Mouse (Mus musculus) spleen, adult 2 months (tissue): ENCODE measurements around the gene Golga2. TPM values are rescaled to one million over a fixed set of nuclear protein-coding genes. Genes with fewer than 3 reads are reported as not detected.

Experiments used
- DNase-seq, 2 experiments: peaks; one replicate each; pipeline versions ENCODE4 v3.0.0 to v3.0.0-alpha.2; 2012 to 2021; ENCODE audit warnings: low spot score in 2 of 2, low read depth in 1 of 2
- H3K27ac ChIP-seq: fragments of 200-500 bp; 2 replicates; pipeline ENCODE4 v1.5.1; 2012; ENCODE audit warnings: low read length, inconsistent platforms; ENCODE audit not compliant: insufficient read depth
- H3K27me3 ChIP-seq: fragments of 200-500 bp; 2 replicates; pipeline ENCODE4 v1.6.1; 2012; ENCODE audit warnings: mild to moderate bottlenecking, moderate library complexity, low read length, inconsistent platforms; ENCODE audit not compliant: control insufficient read depth, insufficient read depth
- H3K36me3 ChIP-seq: fragments of 200-500 bp; 2 replicates; pipeline ENCODE4 v1.6.1; 2012; ENCODE audit warnings: mild to moderate bottlenecking, low read length, inconsistent platforms; ENCODE audit not compliant: control insufficient read depth, insufficient read depth
- H3K4me1 ChIP-seq: fragments of 200-500 bp; 2 replicates; pipeline ENCODE4 v1.6.1; 2011; ENCODE audit warnings: inconsistent platforms; ENCODE audit not compliant: control insufficient read depth, insufficient read depth, insufficient read length
- H3K4me3 ChIP-seq: fragments of 200-500 bp; 2 replicates; pipeline ENCODE4 v1.5.1; 2011; ENCODE audit warnings: mild to moderate bottlenecking, inconsistent platforms; ENCODE audit not compliant: insufficient read depth, insufficient read length; ENCODE audit errors: extremely low read depth
- CTCF ChIP-seq: fragments of 200-500 bp; IDR thresholded peaks from 2 replicates; pipeline ENCODE4 v1.5.1; 2011; ENCODE audit warnings: mild to moderate bottlenecking, inconsistent platforms; ENCODE audit not compliant: insufficient read depth, insufficient read length, insufficient replicate concordance; ENCODE audit errors: extremely low read depth
- POLR2A ChIP-seq: fragments of 200-500 bp; IDR thresholded peaks from 2 replicates; pipeline ENCODE4 v1.6.1; 2011; ENCODE audit warnings: low read depth, low read length, inconsistent platforms
- WGBS: fragments of 180-500 bp; shearing (Covaris S2); methylation state at CpG from one replicate; pipeline ENCODE4 v1.1.7; 2018; 5-methylcytosine and 5-hydroxymethylcytosine counted together
- polyA plus RNA-seq: library from polyadenylated mRNA; depleted of rRNA; stranded (reverse); fragments of >200 nt; gene quantifications from 2 replicates; pipeline ENCODE4 v1.2.3, GENCODE M21; 2012

Gene Golga2
- polyA plus RNA-seq, 1 experiment, result 21.4 TPM

- peaks cover 1% of the 10 kb centered on the region; the same call in 1 of the 2 replicates for H3K27me3 ChIP-seq
- TF ChIP-seq CTCF, result no peak
- TF ChIP-seq POLR2A, result no peak
- H3K4me1 ChIP-seq, result no peaks in the 10 kb centered on the region
- DNase-seq, result no peak
- no peak overlapping the region for H3K27ac ChIP-seq
- H3K36me3 ChIP-seq, result no peaks in the 10 kb centered on the region
- no peak overlapping the region for H3K4me3 ChIP-seq
- WGBS, result 78% methylated on average over 9 of the region's 9 CpGs
Measured at GRCm38 (mm10) chr2:32321591-32322298, 34.6 kb downstream of the Golga2 start.

GRCm38 (mm10) chr2:32322754-32323741 is 35.9 kb downstream of the Golga2 start:
- Histone ChIP-seq H3K36me3 (no peaks in the 10 kb centered on the region), H3K27me3 (no peaks in the 10 kb centered on the region; the same call in 1 of the 2 replicates), H3K4me1 (no peaks in the 10 kb centered on the region), H3K4me3 (no peak overlapping the region), H3K27ac (no peak overlapping the region)
- no peak for DNase-seq
- no peak for TF ChIP-seq CTCF
- no peak for TF ChIP-seq POLR2A
- WGBS, result 82% methylated on average over 7 of the region's 7 CpGs

- Histone ChIP-seq H3K4me1 (no peaks in the 10 kb centered on the region), H3K27me3 (no peaks in the 10 kb centered on the region), H3K4me3 (no peak overlapping the region), H3K27ac (no peak overlapping the region), H3K36me3 (no peaks in the 10 kb centered on the region)
- no peak for TF ChIP-seq CTCF
- TF ChIP-seq POLR2A, result no peak
- 66% methylated on average over 4 of the region's 4 CpGs for WGBS
- no peak for DNase-seq
Measured at GRCm38 (mm10) chr2:32324322-32324721, 37.1 kb downstream of the Golga2 start.

- DNase-seq, result no peak
- Histone ChIP-seq H3K27ac (no peak overlapping the region), H3K27me3 (no peaks in the 10 kb centered on the region), H3K4me3 (no peak overlapping the region), H3K4me1 (no peaks in the 10 kb centered on the region), H3K36me3 (no peaks in the 10 kb centered on the region)
- 53% methylated on average over 7 of the region's 7 CpGs for WGBS
- no peak for TF ChIP-seq CTCF
Measured at GRCm38 (mm10) chr2:32325342-32325741, 38.2 kb downstream of the Golga2 start.

GRCm38 (mm10) chr2:32327200-32327599 is 40.0 kb downstream of the Golga2 start:
- H3K27ac ChIP-seq, result no peak overlapping the region
- no peak overlapping the region for H3K4me3 ChIP-seq
- no peaks in the 10 kb centered on the region for H3K4me1 ChIP-seq
- no peak for DNase-seq
- H3K36me3 ChIP-seq, result no peaks in the 10 kb centered on the region
- TF ChIP-seq CTCF, result no peak
- TF ChIP-seq POLR2A, result no peak
- WGBS, result 84% methylated on average over 4 of the region's 4 CpGs
- H3K27me3 ChIP-seq, result no peaks in the 10 kb centered on the region

GRCm38 (mm10) chr2:32328911-32329460 is 41.8 kb downstream of the Golga2 start:
- Histone ChIP-seq H3K4me1 (no peaks in the 10 kb centered on the region), H3K36me3 (no peaks in the 10 kb centered on the region), H3K27ac (no peak overlapping the region), H3K27me3 (no peaks in the 10 kb centered on the region), H3K4me3 (no peak overlapping the region)
- TF ChIP-seq POLR2A, result no peak
- TF ChIP-seq CTCF, result no peak
- DNase-seq, result no peak
- 62% methylated on average over 13 of the region's 13 CpGs for WGBS
